ENCODE assay signal across 24 mouse cellular contexts in genomic region chr14:35107596-35107995, GRCm38 (mm10).
DNase-seq lines count a peak whose midpoint lies in the region; ATAC-seq and TF ChIP-seq lines count a peak whose summit lies in the region.
"Had no signal": no experiment of that assay in that cellular context is flagged by ENCODE, and none has a peak within 500 bp of the region (broad histone marks: within the 10 kb centered on the region; RNA-seq: fewer than 3 reads in every experiment).

No protein-coding gene starts in this region.

- H3K36me3 ChIP-seq in kidney, adult 2 months (ENCODE audit: control insufficient read depth, insufficient read depth, low read length) = no peaks in the 10 kb centered on the region
- H3K36me3 ChIP-seq in liver, adult 2 months (ENCODE audit: control insufficient read depth, insufficient read depth, low read length) = no peaks in the 10 kb centered on the region
- no peaks in the 10 kb centered on the region for H3K36me3 ChIP-seq in liver, embryonic 11.5 days (ENCODE audit: control insufficient read depth, insufficient read depth, low read length)
- H3K36me3 ChIP-seq: embryonic facial prominence, embryonic 10.5 days; embryonic facial prominence, embryonic 12.5 days; G1E had no signal

- H3K79me2 ChIP-seq in liver, adult 2 months (ENCODE audit: control insufficient read depth, insufficient read depth, low read length) = no peaks in the 10 kb centered on the region

- peak; percentile 69 for DNase-seq in heart, adult 11 months
- no peak for DNase-seq in heart, adult 9 months (ENCODE audit: low spot score in 2 of 2)
- peak; percentile 39 for DNase-seq in kidney, adult 2 months
- DNase-seq in kidney, postnatal 14 days = no peak
- peak; percentile 4 to 43 for DNase-seq in kidney, postnatal 25 days
- no peak for DNase-seq in kidney, postnatal 4 days
- peak; percentile 63 for DNase-seq in liver, adult 2 months (ENCODE audit: extremely low read depth, low read depth, low spot score)
- no peak for DNase-seq in liver, embryonic 11.5 days (ENCODE audit: low spot score)
- DNase-seq: adrenal gland, adult 8-10 months; adrenal gland, postnatal 14 days; adrenal gland, postnatal 36 days; B cell, adult 2 months; cerebellum, adult 11-12 months; cerebellum, adult 2 months; cerebellum, adult 9-10 months; cerebellum, postnatal 10 days; cerebellum, postnatal 25 days had no signal

- no peak overlapping the region for H3K4me3 ChIP-seq in kidney, adult 2 months (ENCODE audit: insufficient read depth, low read depth, low read length)
- no peak overlapping the region for H3K4me3 ChIP-seq in liver, adult 2 months (ENCODE audit: insufficient read depth, low read depth, low read length)
- no peak overlapping the region for H3K4me3 ChIP-seq in liver, embryonic 11.5 days (ENCODE audit: low read depth, low read length)
- H3K4me3 ChIP-seq: embryonic facial prominence, embryonic 10.5 days; embryonic facial prominence, embryonic 12.5 days; forebrain, embryonic 13.5 days had no signal

- H3K9me3 ChIP-seq in liver, embryonic 11.5 days (ENCODE audit: control insufficient read depth, low read length) = no peaks in the 10 kb centered on the region
- H3K9me3 ChIP-seq: embryonic facial prominence, embryonic 10.5 days; embryonic facial prominence, embryonic 12.5 days; forebrain, embryonic 13.5 days; G1E had no signal

- H3K27ac ChIP-seq in kidney, adult 2 months (ENCODE audit: insufficient read depth, low read depth, low read length) = no peak overlapping the region
- no peak overlapping the region for H3K27ac ChIP-seq in liver, adult 2 months (replicated peaks; ENCODE audit: insufficient read depth, low read depth, low read length)
- no peak overlapping the region for H3K27ac ChIP-seq in liver, embryonic 11.5 days (ENCODE audit: low read depth, low read length)
- H3K27ac ChIP-seq: embryonic facial prominence, embryonic 10.5 days; embryonic facial prominence, embryonic 12.5 days; forebrain, embryonic 13.5 days had no signal

- no peaks in the 10 kb centered on the region for H3K4me1 ChIP-seq in kidney, adult 2 months (ENCODE audit: control insufficient read depth, insufficient read depth, low read length)
- no peaks in the 10 kb centered on the region for H3K4me1 ChIP-seq in liver, adult 2 months (ENCODE audit: control insufficient read depth, insufficient read depth, low read length)
- no peaks in the 10 kb centered on the region for H3K4me1 ChIP-seq in liver, embryonic 11.5 days (replicated peaks; ENCODE audit: control insufficient read depth, insufficient read depth, low read length)

- TF ChIP-seq CTCF in kidney, adult 2 months (conservative IDR thresholded peaks at IDR 0.05; ENCODE audit: insufficient read depth, insufficient read length, low read depth, low read length) = no peak
- no peak for TF ChIP-seq CTCF in liver, adult 2 months (IDR thresholded peaks at IDR 0.05; ENCODE audit: low read depth, low read length)

- no peak for TF ChIP-seq POLR2A in kidney, adult 2 months (IDR thresholded peaks at IDR 0.05; ENCODE audit: low read depth, low read length)
- TF ChIP-seq POLR2A in liver, adult 2 months (IDR thresholded peaks at IDR 0.05; ENCODE audit: extremely low read depth, insufficient read depth, low read length) = no peak

- 63% methylated on average over 3 of the region's 3 CpGs for WGBS in kidney, adult 2 months
- 62% methylated on average over 3 of the region's 3 CpGs for WGBS in liver, adult 2 months
- 60% methylated on average over 3 of the region's 3 CpGs for WGBS in liver, embryonic 11.5 days

- H3K4me2 ChIP-seq in liver, embryonic 11.5 days = no peak overlapping the region
- H3K4me2 ChIP-seq: embryonic facial prominence, embryonic 12.5 days; forebrain, embryonic 13.5 days had no signal

- ATAC-seq in liver, embryonic 11.5 days (replicated peaks; ENCODE audit: low FRiP score) = no peak
- ATAC-seq: activated CD4-positive, CD25-positive, alpha-beta regulatory T cell, adult 4 months; CD4-positive, CD25-positive, alpha-beta regulatory T cell, adult 4 months; forebrain, embryonic 13.5 days; Patski had no signal

- no peaks in the 10 kb centered on the region for H3K27me3 ChIP-seq in kidney, adult 2 months (replicated peaks; ENCODE audit: control insufficient read depth, insufficient read depth, low read length)
- H3K27me3 ChIP-seq in liver, adult 2 months (ENCODE audit: control insufficient read depth, insufficient read depth, low read length) = no peaks in the 10 kb centered on the region
- H3K27me3 ChIP-seq in liver, embryonic 11.5 days (replicated peaks; ENCODE audit: control insufficient read depth, insufficient read depth, low read length) = no peaks in the 10 kb centered on the region
- H3K27me3 ChIP-seq: embryonic facial prominence, embryonic 12.5 days had no signal

- no peak overlapping the region for H3K9ac ChIP-seq in liver, adult 2 months (ENCODE audit: low read depth, low read length)
- no peak overlapping the region for H3K9ac ChIP-seq in liver, embryonic 11.5 days (ENCODE audit: low read depth, low read length)
- H3K9ac ChIP-seq: embryonic facial prominence, embryonic 12.5 days; forebrain, embryonic 13.5 days had no signal

Comparison
In these comparisons a context has a peak if more than half of its experiments do, and no peak if none do; other contexts are left out.
1. DNase-seq: peak in heart, adult 11 months (single experiment), kidney, adult 2 months (single experiment), kidney, postnatal 25 days (2 of 2) and liver, adult 2 months (single experiment); none in heart, adult 9 months (0 of 2), kidney, postnatal 14 days (single experiment), kidney, postnatal 4 days (0 of 2) and liver, embryonic 11.5 days (single experiment).